Mouse (Mus musculus) heart, adult 9 months (tissue): ENCODE measurements around the gene Nemf.
"Not testable (repeated sequence)": the region's sequence is repeated elsewhere in the genome, so short reads cannot be mapped to it uniquely, and the experiment has no call there.

Source experiments
- DNase-seq, 2 experiments: peaks; one replicate each; pipeline ENCODE4 v3.0.0; 2022; ENCODE audit warnings: low spot score in 2 of 2

Nemf gene

DNA sequence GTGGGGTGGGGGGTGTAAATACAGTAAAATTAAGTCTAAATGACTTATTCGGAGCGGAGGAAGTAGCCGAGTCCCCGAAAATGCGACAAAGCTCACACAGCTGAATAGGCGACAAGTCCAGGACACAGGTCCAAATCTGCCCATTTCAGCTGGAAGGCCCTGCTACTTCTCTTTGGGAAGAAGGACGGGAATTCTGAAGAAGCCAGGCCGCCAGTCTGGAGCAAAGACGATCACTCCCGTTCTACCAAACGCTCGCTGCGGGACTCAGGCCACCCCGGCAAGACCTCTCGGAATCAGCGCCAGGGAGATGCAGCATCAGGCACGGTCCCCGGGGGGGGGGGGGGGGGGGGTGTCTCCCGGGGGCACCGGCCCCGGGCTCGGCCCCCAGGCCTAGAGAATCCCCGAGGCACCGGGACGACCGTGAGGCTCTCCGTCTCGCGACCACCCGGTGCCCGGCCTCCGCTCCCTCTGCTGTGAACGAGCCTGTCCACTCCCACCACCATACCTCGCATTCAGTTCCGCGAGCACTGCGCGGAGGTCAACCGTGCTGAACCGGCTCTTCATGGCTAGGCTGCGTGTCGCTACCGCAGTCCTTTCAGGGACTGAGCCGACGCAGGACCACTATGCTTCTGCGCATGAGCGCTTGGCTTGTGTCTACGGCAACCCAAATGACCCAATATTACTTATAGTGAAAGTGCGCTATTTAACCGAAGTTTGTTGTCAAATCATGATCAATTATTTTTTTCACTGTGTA lies at the start of gene Nemf:
Gene Nemf (minus strand): TSS at position 620 of the 754 bp plus-strand sequence.
- peak; percentile 84 to 90 for DNase-seq

DNA sequence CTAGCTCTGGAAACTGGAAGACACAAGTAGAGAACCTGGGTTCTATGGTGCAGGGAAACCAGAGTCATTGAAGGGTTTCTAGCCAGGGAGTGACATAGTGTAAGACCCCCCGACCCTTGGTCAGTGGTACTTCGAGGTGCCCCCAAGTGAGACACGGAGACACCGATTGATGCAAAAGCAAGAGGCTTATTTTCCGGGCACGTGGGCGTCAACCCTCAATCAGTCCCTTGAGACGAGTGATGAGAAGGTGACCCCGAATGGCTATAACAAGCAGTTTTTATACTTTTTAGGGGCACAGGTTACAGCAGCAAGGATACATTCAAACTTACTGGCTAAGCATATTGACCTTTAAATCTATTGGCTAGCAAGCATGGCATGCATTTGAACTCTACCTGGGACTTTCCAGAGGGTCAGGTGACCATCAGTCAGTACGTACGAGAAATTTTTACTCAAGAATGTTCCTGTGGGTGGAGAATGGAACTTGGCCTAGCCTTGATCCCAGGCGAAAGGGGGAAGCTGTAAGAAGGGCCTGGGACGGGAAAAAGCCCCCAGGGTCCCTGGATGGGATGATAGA lies 45.7 kb upstream of the Nemf start:
- DNase-seq, result no peak

GRCm38 (mm10) chr12:69402100-69402499 lies 45.1 kb upstream of the Nemf start:
- no peak for DNase-seq

DNA sequence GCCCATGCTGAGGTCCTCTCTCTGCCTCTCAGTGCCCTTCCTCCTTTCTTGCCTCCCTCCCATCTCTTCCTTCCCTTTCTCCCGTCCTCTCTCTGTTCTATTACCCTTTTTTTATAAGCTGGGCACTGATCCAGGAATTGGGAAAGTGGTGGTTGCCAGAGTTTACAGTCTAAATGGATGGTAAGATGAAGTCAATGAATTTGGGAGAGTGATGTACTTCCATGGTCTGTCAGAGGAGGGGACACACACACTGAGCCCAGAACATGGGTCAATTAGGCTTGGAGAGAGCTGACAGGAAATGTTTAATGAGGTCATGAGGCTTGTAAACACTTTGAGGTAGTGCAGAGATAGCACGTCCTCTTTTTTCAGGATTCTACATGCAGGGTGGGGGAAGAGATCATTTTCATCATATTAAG lies 43.9 kb upstream of the Nemf start:
- no peak for DNase-seq

DNA sequence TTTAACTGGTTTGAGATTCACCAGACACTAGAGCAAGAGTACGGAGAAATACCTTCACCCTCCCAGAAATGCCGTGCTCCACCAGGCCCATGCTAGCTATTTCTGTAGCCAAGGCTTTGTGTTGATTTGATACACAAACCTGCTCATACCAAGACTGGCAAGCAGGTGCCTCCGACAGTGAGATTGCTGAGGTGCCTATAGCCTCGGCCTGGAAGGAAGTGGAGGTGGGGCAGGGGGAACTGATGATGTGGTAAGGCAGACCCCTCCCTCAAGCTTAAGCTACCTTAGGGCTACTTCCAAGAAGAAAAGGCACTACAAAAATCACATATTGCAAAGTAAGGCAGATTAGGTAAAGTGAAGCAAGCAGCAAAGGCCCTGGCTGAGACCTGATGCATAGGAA lies 43.4 kb upstream of the Nemf start:
- DNase-seq, result no peak

- DNase-seq, result no peak
These were observed 37.5 kb upstream of the Nemf start for GRCm38 (mm10) chr12:69394456-69394855.

GRCm38 (mm10) chr12:69393076-69393475 lies 36.1 kb upstream of the Nemf start:
- DNase-seq, result no peak

GRCm38 (mm10) chr12:69390000-69390698 lies 33.2 kb upstream of the Nemf start:
- DNase-seq, result no peak

DNA sequence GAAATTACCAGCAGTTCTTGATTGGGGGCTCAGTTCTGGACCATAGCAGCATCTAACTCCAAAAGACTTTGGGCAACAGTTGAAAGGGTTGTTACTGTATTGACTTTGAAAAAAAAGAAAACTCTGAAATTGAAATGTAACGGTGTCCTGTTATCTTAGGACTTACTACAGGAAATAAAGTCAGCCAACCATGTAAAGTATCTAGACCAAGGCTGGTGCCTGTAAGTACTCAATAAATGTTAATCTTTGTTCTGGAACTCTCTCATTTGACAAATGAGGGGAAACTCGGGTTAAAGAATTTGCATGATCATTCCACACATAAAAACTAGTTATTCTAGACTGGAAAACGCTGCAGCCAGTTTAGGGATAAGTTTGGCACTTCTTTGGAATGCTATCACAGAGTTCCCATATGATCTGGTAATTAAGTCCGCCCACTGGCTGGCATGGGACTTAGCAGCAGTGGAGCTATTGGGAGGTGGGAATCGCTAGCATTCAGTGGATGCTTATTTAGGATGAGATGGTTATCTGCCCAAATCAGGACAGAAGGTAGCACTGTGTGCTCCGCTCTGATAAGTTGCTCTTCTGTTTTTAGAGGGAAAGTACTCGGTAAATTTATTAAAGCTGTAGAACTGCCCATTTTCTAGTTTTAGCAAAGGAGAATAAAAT lies 32.4 kb upstream of the Nemf start:
- no peak for DNase-seq

DNA sequence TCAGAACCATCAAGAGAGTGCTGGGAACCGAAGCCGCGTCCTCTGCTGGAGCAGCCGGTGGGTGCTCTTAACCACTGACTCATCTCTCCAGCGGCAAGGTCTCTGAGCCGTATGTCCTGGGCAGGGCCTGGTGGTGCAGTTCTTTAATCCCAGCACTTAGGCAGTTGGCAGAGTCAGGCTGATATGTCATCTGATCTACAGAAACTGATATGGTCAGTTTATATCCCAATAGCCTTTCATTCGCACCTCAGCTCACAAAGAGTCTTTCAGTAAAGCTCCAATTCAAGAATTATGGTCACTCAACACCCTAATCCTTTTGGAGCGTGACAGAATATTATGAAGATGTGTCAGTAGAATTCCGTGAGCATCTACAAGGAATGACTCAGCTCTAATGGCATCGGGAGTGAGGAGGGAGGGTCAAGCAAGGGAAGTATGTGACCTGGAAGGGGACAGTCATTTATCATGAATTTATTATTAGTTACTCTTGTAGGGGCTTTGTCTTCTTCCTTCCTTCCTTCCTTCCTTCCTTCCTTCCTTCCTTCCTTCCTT lies 31.4 kb upstream of the Nemf start:
- no peak for DNase-seq

DNA sequence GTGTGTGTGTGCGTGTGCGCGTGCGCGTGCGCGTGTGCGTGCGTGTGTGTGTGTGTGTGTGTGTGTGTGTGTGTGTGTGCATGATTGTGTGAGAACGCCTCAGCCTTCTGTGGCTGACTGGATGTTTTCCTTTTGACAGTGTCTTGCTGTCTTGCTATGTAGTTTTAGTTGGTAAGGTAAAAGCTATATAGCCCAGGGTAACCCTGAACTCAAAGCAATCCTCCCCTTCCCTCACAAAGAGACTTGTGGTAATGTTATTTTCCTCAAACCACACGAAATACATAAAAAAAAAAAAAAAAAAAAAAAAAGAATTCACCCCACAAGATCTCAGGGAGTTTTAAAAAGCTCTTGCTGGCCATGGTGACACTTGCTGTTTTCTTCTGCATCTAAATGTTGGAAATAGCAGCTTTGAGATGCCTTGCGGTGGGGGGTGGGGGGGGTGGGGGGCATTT lies 29.3 kb upstream of the Nemf start:
- DNase-seq, result not testable (repeated sequence)

- DNase-seq, result no peak
These were observed 28.7 kb upstream of the Nemf start for GRCm38 (mm10) chr12:69385542-69386280.

DNA sequence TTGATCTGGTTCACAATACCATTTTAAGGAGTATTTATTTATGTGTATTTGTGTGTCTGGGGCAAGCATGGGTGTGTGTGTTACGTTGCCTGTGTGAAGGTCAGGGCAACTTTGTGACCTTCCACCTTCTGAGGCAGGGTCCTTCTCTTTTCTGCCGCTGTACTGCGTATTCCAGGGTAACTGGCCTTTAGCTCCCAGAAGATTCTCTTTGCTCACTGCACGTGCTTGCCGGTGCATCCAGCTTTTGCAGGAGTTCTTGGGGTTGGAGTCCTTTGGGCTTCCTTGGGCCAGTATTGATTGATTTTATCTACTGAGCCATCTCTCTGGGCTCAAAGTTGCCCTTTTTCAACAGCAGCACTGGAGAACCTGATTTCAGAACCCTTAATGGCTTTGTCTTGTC lies 27.6 kb upstream of the Nemf start:
- DNase-seq, result no peak

DNA sequence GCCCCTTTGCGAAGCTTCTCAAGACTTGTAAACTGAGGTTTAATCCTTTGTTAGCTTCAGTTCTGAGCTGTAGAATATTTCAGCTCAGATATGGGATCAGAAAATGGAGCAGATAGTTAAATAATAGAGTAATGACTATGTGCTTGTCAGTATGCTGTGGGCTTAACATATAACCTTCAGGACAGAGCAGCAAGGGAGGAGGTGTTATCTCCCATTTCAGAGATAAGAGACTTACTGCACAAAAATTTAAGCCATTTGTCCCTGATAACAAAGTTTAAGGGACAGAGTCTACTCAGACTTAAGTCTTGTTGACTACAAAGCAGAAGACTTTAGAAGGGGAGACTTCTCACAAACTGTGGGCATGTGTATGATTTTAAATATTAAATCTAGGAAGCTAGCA lies 25.9 kb upstream of the Nemf start:
- DNase-seq, result no peak

- DNase-seq, result no peak
These were observed 21.8 kb upstream of the Nemf start for GRCm38 (mm10) chr12:69378558-69379454.

DNA sequence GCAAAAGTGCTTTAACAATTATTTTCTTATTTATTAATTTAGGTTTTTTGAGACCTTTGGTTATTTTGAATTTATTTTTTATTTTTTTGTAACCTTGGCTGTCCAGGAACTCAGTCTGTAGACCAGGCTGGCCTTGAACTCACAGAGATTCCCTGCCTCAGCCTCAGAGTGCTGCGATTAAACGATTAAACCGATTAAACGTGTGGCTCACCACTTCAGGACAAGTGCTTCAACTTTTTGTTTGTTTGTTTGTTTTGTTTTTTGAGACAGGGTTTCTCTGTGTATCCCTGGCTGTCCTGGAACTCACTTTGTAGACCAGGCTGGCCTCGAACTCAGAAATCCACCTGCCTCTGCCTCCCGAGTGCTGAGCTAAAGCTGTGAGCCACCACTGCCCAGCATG lies 20.7 kb upstream of the Nemf start:
- DNase-seq, result not testable (repeated sequence)

DNA sequence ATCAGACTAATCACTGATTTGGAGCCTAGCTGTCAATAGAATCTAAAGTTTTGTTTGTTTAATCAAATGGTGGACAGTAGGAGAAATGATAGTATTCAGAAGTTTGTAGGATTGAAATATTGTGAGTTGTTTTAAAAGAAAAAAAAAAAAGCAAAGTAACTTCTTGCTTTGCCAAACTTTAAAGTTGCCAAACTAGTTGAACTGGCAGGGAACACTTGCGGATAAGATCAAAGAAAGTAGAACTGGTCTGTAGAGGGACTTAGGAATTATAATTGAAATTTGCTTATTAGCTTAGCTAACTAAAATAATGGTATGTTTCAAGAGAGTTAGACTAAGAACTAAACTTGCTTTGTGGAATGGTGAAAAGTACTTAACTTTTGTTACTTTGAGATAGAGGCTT lies 20.2 kb upstream of the Nemf start:
- no peak for DNase-seq

DNA sequence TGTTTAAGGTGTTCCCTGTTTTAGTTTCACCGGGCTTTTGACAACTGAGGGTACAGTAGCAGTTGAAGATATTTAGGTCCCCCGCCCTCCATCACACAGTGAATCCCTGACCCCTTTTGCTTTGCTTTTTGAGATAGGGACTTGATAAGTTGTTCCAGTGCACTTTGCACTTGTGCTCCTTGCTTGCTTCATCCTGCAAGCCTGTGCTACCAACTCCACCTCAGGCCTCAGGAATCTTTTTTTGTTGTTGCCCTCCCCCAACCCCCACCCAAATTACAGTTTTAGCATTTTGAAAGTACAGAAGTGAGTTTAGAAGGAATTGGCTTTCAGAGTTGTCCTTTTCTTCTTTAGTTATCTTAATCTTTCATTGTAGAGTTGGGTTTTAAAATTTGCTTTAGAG lies 19.2 kb upstream of the Nemf start:
- no peak for DNase-seq

GRCm38 (mm10) chr12:69373850-69374766 lies 17.1 kb upstream of the Nemf start:
- no peak for DNase-seq
